Mouse (Mus musculus) kidney, adult 2 months (tissue): ENCODE results near the gene Clec10a.

Source experiments
- CTCF ChIP-seq: fragments of 200-500 bp; conservative IDR thresholded peaks from 2 replicates; pipeline ENCODE4 v1.5.1; 2011; ENCODE audit warnings: low read depth, mild to moderate bottlenecking, control low read depth, low read length, moderate library complexity, mixed read lengths; ENCODE audit not compliant: insufficient read depth, insufficient read length
- POLR2A ChIP-seq: fragments of 200-500 bp; IDR thresholded peaks from one replicate; pipeline ENCODE4 v1.6.1; 2011; ENCODE audit warnings: low read depth, low read length, control low read depth

GRCm38 (mm10) chr11:70172298-70172697, 16.3 kb downstream of the Clec10a start:
- peak; percentile 40; the same call in 1 of the 2 replicates for TF ChIP-seq CTCF
- TF ChIP-seq POLR2A: no peak
